Mouse (Mus musculus) spleen, adult 2 months (tissue): ENCODE measurements around the gene Etfa.

ENCODE experiments used
- CTCF ChIP-seq: fragments of 200-500 bp; IDR thresholded peaks from 2 replicates; pipeline ENCODE4 v1.5.1; 2011; ENCODE audit warnings: mild to moderate bottlenecking, inconsistent platforms; ENCODE audit not compliant: insufficient read depth, insufficient read length, insufficient replicate concordance; ENCODE audit errors: extremely low read depth
- POLR2A ChIP-seq: fragments of 200-500 bp; IDR thresholded peaks from 2 replicates; pipeline ENCODE4 v1.6.1; 2011; ENCODE audit warnings: low read depth, low read length, inconsistent platforms

GRCm38 (mm10) chr9:55541681-55542365, 29.8 kb upstream of the Etfa start:
- TF ChIP-seq CTCF (no peak), POLR2A (no peak)
